Mouse (Mus musculus) ES-Bruce4 (cell line): Measurements from ENCODE around the gene Tmem201.

Experiments
- EP300 ChIP-seq: IDR thresholded peaks from 2 replicates; pipeline ENCODE4 v1.6.1; 2011; ENCODE audit warnings: low read depth, low read length; ENCODE audit not compliant: insufficient read depth
- POLR2A ChIP-seq: IDR thresholded peaks from one replicate; pipeline ENCODE4 v1.8.1; 2011; ENCODE audit warnings: low read length; ENCODE audit not compliant: insufficient read depth

DNA sequence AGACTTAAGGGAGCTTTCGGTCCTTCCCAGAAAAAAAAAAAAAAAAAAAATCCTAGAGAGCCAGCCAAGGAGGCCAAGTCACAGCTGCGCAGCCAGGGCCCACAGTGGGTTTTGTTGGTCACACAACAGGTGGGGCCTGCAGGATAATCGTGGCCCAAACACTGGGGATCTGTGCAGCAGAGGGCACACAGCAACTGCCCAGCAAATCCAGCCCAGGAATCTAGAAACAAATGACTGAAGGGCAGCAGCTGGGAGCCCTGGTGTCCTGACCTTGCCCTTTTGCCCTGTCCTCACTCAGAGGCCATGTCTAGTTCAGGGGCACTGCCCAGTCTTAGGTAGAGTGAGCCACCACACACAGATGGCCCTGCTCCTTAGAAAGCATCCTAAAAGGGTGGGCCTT, 5.5 kb downstream of the Tmem201 start:
- TF ChIP-seq EP300 (no peak), POLR2A (no peak)
